Mouse (Mus musculus) bone marrow macrophage, adult 2 months (primary cell): ENCODE data around the gene Mthfr. TPM values are rescaled to one million over a fixed set of nuclear protein-coding genes. Genes with fewer than 3 reads are reported as not detected.
A peak's percentile ranks its signal among the peaks of the same experiment; 100 is the strongest.

ENCODE experiments used
- H3K27ac ChIP-seq: 2 replicates; pipeline ENCODE4 v1.5.1; 2012; ENCODE audit warnings: low read depth, low read length; ENCODE audit not compliant: insufficient read depth
- H3K4me1 ChIP-seq: 2 replicates; pipeline ENCODE4 v1.6.1; 2012; ENCODE audit warnings: low read length; ENCODE audit not compliant: control insufficient read depth, insufficient read depth
- H3K4me3 ChIP-seq: 2 replicates; pipeline ENCODE4 v1.5.1; 2012; ENCODE audit warnings: mild to moderate bottlenecking, low read length, moderate library complexity; ENCODE audit not compliant: insufficient read depth
- CTCF ChIP-seq: IDR thresholded peaks from 2 replicates; pipeline ENCODE4 v1.5.1; 2012; ENCODE audit warnings: low read depth, mild to moderate bottlenecking, low read length, moderate library complexity
- POLR2A ChIP-seq: IDR thresholded peaks from 2 replicates; pipeline ENCODE4 v1.6.1; 2012; ENCODE audit warnings: mild to moderate bottlenecking, low read depth, low read length, borderline replicate concordance
- polyA plus RNA-seq: library from polyadenylated mRNA; stranded (reverse); fragments of >200 nt; gene quantifications from 2 replicates; pipeline ENCODE4 v1.2.4, GENCODE M21; 2012; ENCODE audit not compliant: missing spikeins, insufficient read depth, insufficient read length

Gene Mthfr
- polyA plus RNA-seq, 1 experiment: 59.0 TPM

DNA sequence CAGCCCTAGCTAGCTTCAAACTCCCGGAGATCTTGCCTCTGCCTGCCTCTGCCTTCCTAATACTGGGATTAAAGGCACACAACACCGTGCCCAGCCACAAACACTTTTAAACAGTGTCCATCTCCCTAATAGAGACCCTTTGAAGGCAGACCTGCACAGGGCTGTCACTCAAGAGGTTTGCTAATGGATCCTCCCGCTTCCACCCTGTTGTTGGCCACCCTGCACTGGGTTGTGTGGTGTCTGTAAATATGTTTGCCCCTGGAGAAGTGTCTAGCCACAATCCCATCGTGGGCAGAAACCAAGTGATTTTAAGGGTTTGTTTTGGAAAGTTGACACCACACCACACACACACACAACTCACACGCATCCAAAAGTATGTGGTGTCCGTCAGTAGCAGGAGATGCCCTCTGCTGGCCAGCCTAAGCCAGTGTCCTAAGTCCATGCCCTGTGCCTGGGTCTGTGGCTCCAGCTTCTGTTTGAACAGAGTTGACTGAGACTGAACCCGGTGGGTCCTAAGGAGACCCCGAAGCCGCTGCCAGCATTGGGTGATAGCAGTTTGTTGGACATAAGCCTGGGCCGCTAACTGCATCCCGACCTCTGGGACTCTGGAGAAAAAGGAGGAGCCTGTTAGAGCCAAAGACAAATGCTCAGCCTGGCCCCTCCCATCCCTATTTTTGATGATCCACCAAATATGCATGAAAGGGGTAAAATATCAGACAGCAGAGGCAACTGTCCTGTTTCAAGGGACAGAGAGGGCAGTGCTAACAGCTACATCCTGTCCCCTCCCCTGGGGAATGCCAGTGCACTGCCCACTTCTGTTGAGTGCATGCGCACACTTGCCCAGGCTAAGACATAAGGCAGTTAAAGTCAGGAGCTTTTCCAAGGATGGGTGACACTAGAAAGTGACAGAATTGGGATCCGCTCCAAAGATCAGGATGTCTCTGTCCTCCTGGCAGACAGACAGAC is 21.5 kb downstream of the Mthfr start:
- Histone ChIP-seq H3K4me1 (no peaks in the 10 kb centered on the region), H3K4me3 (no peak overlapping the region), H3K27ac (no peak overlapping the region)
- TF ChIP-seq CTCF (peak; percentile 34; the same call in 1 of the 2 replicates), POLR2A (no peak)

DNA sequence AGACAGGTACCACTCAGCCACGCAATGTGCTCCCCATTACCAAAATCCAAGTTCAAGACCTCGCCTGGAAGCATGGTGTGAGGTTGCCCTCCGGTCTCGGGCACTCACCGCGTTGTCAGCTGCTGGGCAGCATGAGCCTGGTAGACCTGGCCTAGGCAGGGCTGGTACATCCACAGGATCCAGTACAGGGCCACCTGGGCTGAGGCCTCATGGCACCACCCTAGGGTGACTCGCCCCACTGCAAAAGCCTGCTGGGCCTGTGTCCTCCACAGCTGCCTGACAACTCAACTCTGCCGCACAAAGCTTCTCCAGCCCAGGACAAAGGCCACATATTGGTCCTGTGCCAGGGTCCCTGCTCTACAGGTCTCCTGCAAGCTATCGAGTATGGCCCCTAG is 22.2 kb downstream of the Mthfr start:
- TF ChIP-seq POLR2A (no peak), CTCF (no peak)
- no peak overlapping the region for H3K27ac ChIP-seq
- H3K4me3 ChIP-seq: no peak overlapping the region
- no peaks in the 10 kb centered on the region for H3K4me1 ChIP-seq

DNA sequence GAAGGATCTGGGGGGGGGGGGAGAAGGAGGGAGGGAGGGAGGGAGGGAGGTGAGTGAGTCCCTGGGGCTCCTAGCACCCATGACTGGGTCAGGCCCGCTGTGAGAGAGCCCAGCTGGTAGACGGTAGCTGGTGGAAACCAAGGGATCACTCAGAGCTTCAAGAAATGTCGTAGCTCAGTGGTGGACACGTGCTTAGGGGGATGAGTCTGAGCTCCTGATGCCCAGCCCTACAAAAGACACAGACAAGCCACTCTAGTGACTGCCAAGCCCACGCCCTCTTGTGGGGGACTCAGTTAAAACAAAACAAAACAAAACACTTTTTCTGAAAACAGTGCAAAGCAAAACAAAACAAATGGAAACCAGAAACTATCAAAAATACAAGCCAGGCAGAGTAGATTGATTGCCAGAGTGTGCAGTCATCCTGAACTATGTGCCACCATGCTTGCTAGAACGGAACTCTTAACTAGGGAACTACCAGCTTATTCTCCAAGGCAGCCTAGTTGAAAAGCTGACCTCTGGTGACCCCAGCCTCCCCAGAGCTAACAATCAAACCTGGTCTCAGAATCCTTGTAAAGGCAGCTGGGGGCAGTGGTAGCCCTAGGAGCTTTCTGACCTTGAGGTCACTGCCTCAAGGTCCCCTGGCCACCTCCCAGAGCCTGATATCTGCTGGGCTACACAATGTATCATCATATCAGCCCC is 27.0 kb downstream of the Mthfr start:
- H3K27ac ChIP-seq: no peak overlapping the region

DNA sequence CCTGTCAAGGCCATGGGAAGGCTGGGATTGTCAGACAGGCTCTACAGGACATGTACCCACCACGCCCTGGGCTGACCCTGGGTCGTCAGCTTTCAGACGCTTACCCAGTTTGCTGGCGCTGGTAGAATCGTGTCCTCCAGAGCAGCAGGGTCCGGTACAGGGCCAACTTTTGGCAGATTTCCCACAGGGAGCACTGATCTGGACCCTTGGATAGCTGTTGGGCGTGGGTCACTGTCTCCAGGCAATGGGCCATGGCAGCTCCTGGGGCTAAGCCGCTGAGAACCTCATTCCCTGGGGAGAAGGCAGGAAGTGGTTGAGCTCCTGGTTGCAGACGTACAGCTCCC is 27.5 kb downstream of the Mthfr start:
- no peak overlapping the region for H3K27ac ChIP-seq
- TF ChIP-seq CTCF: no peak
- no peak for TF ChIP-seq POLR2A
- no peak overlapping the region for H3K4me3 ChIP-seq
- H3K4me1 ChIP-seq: peaks cover 15% of the 10 kb centered on the region

More for the DNA sequence above, 27.0 kb downstream of the Mthfr start:
- Histone ChIP-seq H3K4me3 (no peak overlapping the region), H3K4me1 (peaks cover 15% of the 10 kb centered on the region)
- TF ChIP-seq CTCF: no peak
- no peak for TF ChIP-seq POLR2A

DNA sequence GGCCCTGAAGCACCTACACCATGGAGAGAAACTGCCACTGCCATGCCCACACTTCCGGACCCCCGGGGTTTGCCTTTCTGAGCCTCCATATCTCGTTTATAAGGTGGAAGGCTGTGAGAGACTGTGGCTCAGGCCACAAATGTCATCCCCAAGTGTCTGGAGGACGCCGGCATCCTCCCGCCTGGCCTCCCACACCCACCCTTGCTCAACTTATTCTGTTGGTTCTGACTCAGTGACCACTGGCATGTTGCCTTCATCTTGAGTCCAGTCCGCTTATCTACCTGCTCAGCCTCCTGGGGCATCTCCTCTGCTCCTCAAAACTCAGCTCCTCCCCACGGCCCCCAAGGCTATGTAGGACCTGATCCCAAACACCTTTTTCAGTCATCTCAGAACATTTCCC is 28.5 kb downstream of the Mthfr start:
- TF ChIP-seq POLR2A: no peak
- TF ChIP-seq CTCF: no peak
- Histone ChIP-seq H3K4me1 (peaks cover 15% of the 10 kb centered on the region), H3K27ac (no peak overlapping the region), H3K4me3 (no peak overlapping the region)

DNA sequence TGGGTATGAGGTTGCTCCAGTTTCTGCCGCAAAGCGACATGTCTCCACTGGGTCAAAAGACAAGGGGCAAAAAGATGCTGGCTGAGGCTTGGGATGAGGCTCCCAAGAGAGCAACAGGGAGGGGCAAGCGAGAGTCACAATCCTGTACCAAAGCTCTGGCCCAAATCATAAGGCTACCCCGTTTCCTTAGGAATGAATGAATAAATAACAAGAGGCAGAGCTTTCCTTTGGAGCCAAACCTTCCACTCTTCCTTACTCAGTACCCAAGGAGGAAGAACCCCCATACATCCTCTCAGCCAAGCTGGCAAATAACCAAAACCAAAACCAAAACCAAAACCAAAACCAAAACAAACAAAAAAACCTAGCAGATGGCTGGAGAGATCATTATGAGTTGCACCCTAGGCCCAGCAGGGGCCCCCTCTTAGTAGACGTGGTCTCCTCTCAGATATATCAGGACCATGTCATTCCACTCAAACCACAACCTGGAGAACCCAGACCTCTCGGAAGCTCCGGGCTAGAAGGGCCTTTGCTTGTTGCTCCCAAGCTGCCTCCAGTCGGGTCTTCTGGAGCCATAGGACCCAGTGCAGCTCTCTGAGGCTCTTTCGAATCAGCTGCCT is 30.8 kb downstream of the Mthfr start:
- no peak overlapping the region for H3K4me3 ChIP-seq
- no peak for TF ChIP-seq POLR2A
- TF ChIP-seq CTCF: no peak
- peaks cover 15% of the 10 kb centered on the region for H3K4me1 ChIP-seq
- no peak overlapping the region for H3K27ac ChIP-seq

DNA sequence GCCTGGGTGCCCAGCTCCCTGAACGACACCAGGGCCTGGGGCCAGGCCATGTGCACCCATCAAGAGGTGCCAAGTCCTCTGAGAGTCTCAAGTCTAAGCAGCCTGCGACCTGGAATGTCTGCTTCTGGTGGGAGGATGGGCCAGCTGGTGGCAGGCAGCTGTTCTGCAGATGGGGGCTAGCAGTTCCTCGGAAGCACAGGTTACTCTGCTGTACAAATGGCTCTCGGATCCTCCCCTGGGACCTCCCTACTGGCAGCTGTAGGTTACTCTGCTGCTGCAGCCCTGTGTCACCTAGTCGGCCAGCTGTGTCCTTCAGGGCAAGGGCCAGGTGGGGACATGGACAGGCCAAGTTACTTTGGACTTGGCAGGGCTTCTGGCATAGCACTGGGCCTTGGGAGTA is 32.6 kb downstream of the Mthfr start:
- Histone ChIP-seq H3K27ac (no peak overlapping the region), H3K4me1 (peaks cover 15% of the 10 kb centered on the region), H3K4me3 (no peak overlapping the region)
- TF ChIP-seq POLR2A: no peak
- no peak for TF ChIP-seq CTCF

DNA sequence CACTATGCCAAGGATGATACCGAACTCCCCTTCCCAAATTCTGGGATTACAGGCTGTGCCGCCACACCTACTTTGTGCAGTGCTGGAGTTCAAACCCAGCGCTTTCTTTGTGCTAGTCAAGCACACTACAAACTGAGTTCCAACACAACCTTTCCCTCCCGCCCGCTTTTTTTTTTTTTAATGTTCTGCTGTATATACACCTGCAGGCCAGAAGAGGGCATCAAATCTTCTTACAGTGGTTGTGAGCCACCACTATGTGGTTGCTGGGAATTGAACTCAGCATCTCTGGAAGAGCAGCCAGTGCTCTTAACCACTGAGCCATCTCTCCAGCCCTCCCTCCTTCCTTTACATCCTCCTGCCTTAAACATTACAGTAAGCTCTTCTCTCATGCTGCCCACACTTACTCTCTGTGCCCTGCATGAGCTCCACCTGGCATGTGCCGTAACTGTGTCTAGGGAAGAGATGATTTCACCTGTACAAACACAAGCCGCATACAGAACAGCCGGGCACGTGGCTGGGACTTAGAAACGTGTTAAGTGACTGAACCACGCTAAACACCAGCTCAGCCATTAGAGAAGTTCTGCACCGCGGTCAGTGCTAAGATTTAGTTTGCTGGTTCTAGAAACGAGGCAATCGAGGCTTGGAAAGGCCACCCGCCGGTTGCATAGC is 35.8 kb downstream of the Mthfr start:
- no peak overlapping the region for H3K27ac ChIP-seq
- peak overlapping the region; percentile 37 for H3K4me3 ChIP-seq
- peaks cover 11% of the 10 kb centered on the region for H3K4me1 ChIP-seq
- TF ChIP-seq POLR2A: no peak
- no peak; the same call in 1 of the 2 replicates for TF ChIP-seq CTCF

DNA sequence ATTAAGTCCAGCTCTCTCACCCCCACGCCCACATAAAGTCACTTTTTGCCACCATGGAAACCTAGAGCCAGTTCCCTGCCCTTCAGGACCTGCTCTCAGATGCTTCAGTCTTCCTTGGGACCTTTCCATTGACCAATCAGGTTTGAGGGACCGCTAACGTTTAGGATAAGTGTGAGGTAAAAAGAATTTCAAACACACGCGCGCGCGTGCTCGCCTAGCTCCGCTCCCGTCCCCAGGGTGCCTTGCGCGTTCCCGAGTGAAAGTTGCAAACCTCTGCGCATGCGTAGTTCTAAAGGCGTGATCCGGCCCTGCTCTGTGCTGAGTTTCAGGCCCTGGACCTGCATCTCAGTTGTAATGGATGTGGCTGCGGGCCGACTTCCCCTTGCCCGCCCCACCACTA is 36.4 kb downstream of the Mthfr start:
- peaks cover 5% of the 10 kb centered on the region for H3K4me1 ChIP-seq
- peak overlapping the region; percentile 37 for H3K4me3 ChIP-seq
- no peak for TF ChIP-seq CTCF
- TF ChIP-seq POLR2A: no peak

DNA sequence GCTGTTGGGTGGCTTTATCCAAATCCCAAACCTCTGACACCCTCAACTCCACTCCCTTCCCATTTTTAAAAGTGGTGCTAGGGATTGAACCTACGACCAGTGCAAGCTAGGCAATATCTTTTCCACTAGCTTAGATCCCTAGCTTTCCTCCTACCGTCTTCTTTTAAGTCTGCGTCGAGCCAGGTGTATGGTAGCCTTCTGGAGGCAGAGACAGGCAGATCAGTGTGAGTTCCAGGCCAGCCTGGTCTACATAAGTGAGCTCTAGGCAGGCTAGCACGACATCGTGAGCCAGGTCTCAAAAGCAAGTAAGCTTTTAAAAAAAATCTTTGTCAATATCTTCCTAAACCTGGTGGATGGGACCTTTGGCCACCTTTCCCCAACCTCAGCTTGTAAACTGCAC is 37.0 kb downstream of the Mthfr start:
- TF ChIP-seq CTCF (no peak), POLR2A (no peak)
- Histone ChIP-seq H3K27ac (no peak overlapping the region), H3K4me1 (no peaks in the 10 kb centered on the region; the same call in 1 of the 2 replicates)

More for the DNA sequence above, 36.4 kb downstream of the Mthfr start:
- no peak overlapping the region for H3K27ac ChIP-seq

More for the DNA sequence above, 37.0 kb downstream of the Mthfr start:
- H3K4me3 ChIP-seq: no peak overlapping the region
